Mouse (Mus musculus) right cerebral cortex, postnatal 14 days (tissue): ENCODE data around the gene Veph1.

Experiments
- DNase-seq: peaks from one replicate; pipeline ENCODE4 v3.0.0; 2022

Gene Veph1

GRCm38 (mm10) chr3:66101074-66101473 is 195.6 kb downstream of the Veph1 start:
- DNase-seq: no peak

- no peak for DNase-seq
Measured at GRCm38 (mm10) chr3:66091746-66092145, 204.9 kb downstream of the Veph1 start.

DNA sequence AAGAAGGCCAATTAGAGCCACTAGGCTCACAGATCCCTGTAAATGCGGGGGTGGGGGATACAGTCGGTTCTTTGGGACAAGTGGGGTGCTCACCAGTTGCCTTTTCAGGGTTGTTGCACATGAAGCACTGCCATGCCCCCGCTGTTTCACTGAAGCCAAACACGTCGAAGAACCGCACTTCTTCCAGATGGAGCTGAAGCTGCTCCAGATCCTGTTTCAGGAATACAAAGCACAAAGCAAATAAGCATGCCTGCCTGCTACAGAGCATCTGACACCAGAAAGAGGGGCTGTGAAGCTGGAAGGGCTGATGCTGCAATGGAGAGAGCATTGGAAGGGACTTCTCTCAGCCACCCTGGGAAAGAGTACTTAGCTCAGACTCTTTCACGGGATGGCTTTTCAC is 209.0 kb downstream of the Veph1 start:
- no peak for DNase-seq

- no peak for DNase-seq
Measured at GRCm38 (mm10) chr3:66083856-66084255, 212.8 kb downstream of the Veph1 start.

DNA sequence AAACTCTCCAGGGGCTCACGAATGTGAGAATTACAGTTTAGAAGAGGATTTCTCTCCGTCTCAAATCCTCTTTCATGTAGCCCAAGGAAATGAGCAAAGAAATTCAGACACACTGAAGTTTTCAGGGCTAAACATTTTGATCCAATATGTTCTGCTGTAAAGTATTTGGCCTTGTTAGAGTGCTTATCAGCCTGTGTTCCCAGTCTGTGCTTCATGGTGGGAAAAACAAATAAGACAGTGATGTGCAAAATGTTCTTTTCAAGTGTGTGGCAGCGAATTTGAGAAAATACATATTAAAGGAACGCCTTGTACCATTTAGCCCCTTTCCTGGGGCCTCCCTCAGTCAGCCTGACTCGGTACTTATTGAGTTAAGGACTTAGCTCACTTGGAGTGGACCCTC is 213.2 kb downstream of the Veph1 start:
- no peak for DNase-seq

DNA sequence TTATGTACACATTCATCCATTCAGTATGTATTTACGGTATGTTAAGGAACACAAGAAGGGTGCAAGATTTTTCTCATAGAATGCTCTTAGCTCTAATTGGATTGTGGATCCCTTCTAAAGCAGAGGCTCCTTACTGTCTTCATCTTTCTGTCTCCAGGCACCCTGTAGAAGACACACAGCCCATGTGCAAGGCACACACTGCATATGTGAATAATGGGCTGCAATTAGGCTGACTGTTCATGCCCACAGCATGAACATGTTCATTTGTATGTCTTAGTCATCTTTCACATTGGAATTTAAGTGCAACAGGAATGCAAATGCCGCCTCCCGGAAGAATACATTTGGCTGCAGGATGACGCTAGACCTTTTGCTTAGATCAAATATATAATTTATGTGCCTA is 213.7 kb downstream of the Veph1 start:
- DNase-seq: no peak

GRCm38 (mm10) chr3:66081363-66081736 is 215.3 kb downstream of the Veph1 start:
- no peak for DNase-seq

GRCm38 (mm10) chr3:66080631-66081362 is 215.8 kb downstream of the Veph1 start:
- no peak for DNase-seq

GRCm38 (mm10) chr3:66079886-66080285 is 216.8 kb downstream of the Veph1 start:
- DNase-seq: no peak

DNA sequence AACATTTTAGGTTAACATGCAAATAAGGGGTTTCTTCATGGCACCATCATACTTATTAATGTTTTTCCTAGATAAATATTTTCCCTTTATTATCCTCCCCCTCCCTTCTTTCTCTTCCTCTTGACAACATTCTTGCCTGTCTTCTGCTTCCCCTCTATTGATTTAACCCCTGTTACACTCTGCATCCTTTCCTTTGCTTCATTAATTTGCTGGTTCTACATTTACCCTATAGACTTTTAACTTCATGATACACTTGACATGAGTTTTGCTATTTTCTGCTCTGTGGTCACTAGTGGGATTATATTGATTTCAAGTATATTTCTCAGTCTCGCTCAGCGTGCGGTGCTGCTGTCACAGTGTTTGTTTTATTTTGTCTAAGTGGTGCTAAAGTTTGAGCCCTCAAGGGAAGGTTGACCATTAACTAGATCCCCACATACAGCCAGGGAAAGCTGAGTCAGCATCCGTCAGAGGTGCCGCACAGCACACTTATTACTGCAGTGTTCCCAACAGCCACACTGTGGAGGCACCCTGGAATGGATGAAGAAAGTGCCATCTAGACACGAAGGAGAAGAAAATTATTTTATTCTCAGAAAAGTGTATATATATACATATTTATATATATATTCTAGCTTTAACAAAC is 217.6 kb downstream of the Veph1 start:
- DNase-seq: no peak

GRCm38 (mm10) chr3:66078026-66078721 is 218.5 kb downstream of the Veph1 start:
- DNase-seq: peak; percentile 17

GRCm38 (mm10) chr3:66070274-66070673 is 226.4 kb downstream of the Veph1 start:
- DNase-seq: no peak

DNA sequence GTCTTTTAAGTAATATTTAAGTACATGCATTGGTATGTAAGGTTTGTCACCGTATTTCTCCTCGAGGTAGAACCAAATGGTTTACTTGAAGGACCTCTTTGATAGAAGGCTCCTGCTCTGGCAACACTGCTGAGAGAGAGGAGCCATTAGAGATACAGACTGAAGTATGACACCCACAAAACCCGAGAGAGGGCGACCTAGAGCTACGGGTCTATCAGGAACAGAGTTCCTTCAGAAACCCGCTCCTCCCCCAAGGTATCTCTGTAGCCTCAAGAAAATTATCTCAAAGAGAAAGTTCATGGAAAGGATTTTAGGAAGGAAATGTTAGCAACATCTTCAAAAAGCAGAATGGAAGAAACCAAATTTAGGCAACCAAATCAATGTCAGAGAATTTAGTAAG is 232.8 kb downstream of the Veph1 start:
- no peak for DNase-seq

GRCm38 (mm10) chr3:66056912-66057311 is 239.7 kb downstream of the Veph1 start:
- DNase-seq: no peak

GRCm38 (mm10) chr3:66055652-66056051 is 241.0 kb downstream of the Veph1 start:
- DNase-seq: no peak

DNA sequence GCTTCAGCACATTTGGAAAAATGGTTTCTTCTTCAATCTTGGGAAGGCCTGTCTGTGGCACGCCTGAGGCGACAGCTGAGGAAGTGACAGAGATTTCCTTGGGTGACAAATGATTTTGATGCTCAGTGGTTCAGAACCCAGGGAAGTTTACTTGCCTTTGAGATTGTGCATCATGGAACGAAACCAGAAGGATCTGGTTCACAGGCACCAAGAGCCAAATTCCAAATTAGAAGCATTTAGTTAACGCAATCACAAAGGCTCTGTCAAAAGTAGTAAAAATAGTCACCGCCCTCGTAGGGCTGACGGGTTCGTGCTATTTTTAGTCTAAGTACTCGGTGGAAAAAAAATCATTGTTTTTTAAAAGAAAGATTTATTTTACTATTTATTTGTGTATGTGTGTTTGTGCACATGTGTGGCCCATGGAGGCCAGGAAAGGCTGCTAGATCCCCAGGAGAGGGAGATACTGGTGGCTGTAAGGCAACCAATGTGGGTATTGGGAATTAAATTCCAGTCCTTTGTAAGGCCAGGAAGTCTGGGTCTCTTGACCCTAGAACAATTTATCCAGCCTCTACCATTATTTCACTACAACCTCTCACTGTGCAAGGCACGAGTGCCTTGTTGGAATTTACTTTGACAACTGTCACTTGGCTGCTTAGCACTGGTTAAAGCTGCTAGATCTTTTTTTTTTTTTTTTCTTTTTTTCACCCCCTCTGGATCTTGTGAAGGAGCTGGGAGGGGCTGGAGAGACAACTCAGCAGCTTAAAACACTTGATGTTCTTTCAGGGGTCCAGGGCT is 246.3 kb downstream of the Veph1 start:
- DNase-seq: no peak

DNA sequence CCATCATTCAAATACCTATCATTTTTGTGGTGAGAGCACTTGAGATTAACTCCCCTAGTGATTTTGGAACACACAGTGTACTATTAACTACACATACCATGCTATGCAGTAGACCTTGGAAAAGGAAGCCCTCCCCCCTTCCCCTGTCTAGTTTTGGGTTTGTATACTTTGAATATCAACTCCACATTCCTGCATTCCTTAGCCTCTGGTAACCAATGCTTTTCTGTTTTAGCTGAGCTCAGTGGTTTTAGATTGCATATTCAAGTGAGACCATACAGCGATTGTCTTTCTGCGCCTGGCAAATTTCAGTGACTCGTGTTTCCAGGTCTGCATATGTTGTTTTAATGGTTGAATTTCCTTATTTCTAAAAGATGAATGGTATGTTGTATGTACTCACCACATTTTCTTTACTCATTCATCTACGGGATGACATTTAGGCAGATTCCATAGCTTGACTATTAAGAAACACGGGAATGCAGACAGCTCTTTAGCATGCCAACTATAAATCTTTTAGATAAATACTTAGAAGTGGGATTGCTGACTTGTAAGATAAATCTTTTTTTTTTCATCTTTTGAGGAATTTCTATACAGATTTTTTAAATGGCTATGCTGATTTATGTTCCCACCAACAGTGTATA is 255.7 kb downstream of the Veph1 start:
- DNase-seq: no peak

GRCm38 (mm10) chr3:66035226-66035625 is 261.4 kb downstream of the Veph1 start:
- DNase-seq: no peak

GRCm38 (mm10) chr3:66033346-66033745 is 263.3 kb downstream of the Veph1 start:
- no peak for DNase-seq

DNA sequence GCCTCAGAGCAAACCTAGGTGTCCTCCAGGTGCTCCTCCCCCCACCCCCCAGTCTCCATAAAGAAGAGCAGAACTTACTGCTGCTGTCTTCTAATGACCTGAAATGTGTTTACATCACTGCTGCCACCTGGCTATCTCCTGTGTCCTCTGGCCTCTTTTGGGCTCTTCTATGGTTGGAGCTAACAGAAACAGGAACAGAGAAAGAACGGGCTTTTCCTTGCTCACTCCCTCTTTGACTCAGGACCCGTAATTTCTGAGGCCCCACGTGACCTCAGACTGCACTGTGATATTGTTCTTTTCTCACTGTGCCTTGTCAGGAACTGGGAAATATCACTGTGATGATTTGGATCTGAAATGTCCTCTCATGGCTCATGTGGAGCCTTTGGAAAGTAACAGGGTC is 271.2 kb downstream of the Veph1 start:
- no peak for DNase-seq

GRCm38 (mm10) chr3:66024220-66024792 is 272.3 kb downstream of the Veph1 start:
- no peak for DNase-seq

DNA sequence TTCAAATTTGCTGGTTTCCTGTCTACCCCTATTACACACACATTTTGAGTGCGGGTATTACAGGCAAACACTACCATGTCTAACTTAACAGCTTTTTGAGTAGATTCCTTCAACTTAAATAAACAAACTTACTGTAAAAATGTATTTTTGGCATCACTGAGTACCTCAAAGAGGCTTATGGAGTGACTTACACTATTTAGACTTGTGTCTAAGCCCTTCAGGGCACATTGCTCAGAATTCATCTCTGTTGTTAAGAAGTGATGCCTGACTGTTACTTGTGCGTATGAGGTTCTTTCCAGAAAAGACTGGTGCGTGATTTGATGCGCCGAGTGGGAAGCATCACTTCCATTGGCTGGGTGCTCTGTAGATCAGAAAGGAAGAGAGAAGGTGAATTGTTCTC is 277.5 kb downstream of the Veph1 start:
- DNase-seq: no peak
